Mouse (Mus musculus) layer of hippocampus, adult 2 months (tissue): ENCODE measurements around the gene Tead1. TPM values are rescaled to one million over a fixed set of nuclear protein-coding genes. Genes with fewer than 3 reads are reported as not detected.

Experiments used
- DNase-seq, 2 experiments: peaks; one replicate each; pipeline ENCODE4 v3.0.0; 2022; ENCODE audit warnings: low spot score in 2 of 2
- H3K27ac ChIP-seq: fragments of 200-600 bp; 2 replicates; pipeline ENCODE4 v1.8.1; 2022
- H3K4me3 ChIP-seq: fragments of 200-600 bp; 2 replicates; pipeline ENCODE4 v1.8.1; 2022; ENCODE audit warnings: mild to moderate bottlenecking
- CTCF ChIP-seq: fragments of 200-600 bp; conservative IDR thresholded peaks from 2 replicates; pipeline ENCODE4 v1.8.1; 2022; ENCODE audit warnings: antibody characterized with exemption, mild to moderate bottlenecking, moderate library complexity
- total RNA-seq, 2 experiments: library from RNA; stranded (reverse); gene quantifications; 2 replicates each; pipeline ENCODE4 v1.2.3; 2021

Gene Tead1
- total RNA-seq, 2 experiments from 2014 or later = 23.9 to 29.0 TPM

GRCm38 (mm10) chr7:112797526-112798321, 118.6 kb downstream of the Tead1 start:
- Histone ChIP-seq H3K27ac (no peak overlapping the region), H3K4me3 (no peak overlapping the region)
- DNase-seq = no peak
- no peak for TF ChIP-seq CTCF

GRCm38 (mm10) chr7:112801706-112802105, 122.6 kb downstream of the Tead1 start:
- Histone ChIP-seq H3K27ac (no peak overlapping the region), H3K4me3 (no peak overlapping the region)
- no peak for TF ChIP-seq CTCF
- DNase-seq = no peak

- no peak for TF ChIP-seq CTCF
- H3K4me3 ChIP-seq = peak overlapping the region; percentile 14; the same call in 1 of the 2 replicates
- DNase-seq = no peak
- peak overlapping the region; percentile 72 for H3K27ac ChIP-seq
Measured at GRCm38 (mm10) chr7:112806718-112807400, 127.7 kb downstream of the Tead1 start.

GRCm38 (mm10) chr7:112807401-112807751, 128.3 kb downstream of the Tead1 start:
- H3K4me3 ChIP-seq = peak overlapping the region; percentile 14; the same call in 1 of the 2 replicates
- no peak for TF ChIP-seq CTCF
- DNase-seq = no peak
- H3K27ac ChIP-seq = peak overlapping the region; percentile 72

- no peak for DNase-seq
- no peak for TF ChIP-seq CTCF
- no peak overlapping the region for H3K27ac ChIP-seq
- H3K4me3 ChIP-seq = no peak overlapping the region
Measured at GRCm38 (mm10) chr7:112810752-112811151, 131.6 kb downstream of the Tead1 start.

- H3K27ac ChIP-seq = no peak overlapping the region
- DNase-seq = no peak
- TF ChIP-seq CTCF = no peak
- no peak overlapping the region for H3K4me3 ChIP-seq
Measured at GRCm38 (mm10) chr7:112812037-112812775, 133.1 kb downstream of the Tead1 start.

GRCm38 (mm10) chr7:112813163-112813562, 134.0 kb downstream of the Tead1 start:
- Histone ChIP-seq H3K27ac (no peak overlapping the region), H3K4me3 (no peak overlapping the region)
- no peak for DNase-seq
- peak; percentile 65 for TF ChIP-seq CTCF

- DNase-seq = no peak
- Histone ChIP-seq H3K4me3 (no peak overlapping the region), H3K27ac (no peak overlapping the region)
- TF ChIP-seq CTCF = no peak
Measured at GRCm38 (mm10) chr7:112813731-112814306, 134.7 kb downstream of the Tead1 start.

GRCm38 (mm10) chr7:112816016-112816415, 136.9 kb downstream of the Tead1 start:
- TF ChIP-seq CTCF = no peak
- Histone ChIP-seq H3K4me3 (no peak overlapping the region), H3K27ac (no peak overlapping the region)
- no peak for DNase-seq

GRCm38 (mm10) chr7:112819833-112820232, 140.7 kb downstream of the Tead1 start:
- Histone ChIP-seq H3K27ac (no peak overlapping the region), H3K4me3 (no peak overlapping the region)
- TF ChIP-seq CTCF = no peak
- no peak for DNase-seq

GRCm38 (mm10) chr7:112822879-112823278, 143.8 kb downstream of the Tead1 start:
- Histone ChIP-seq H3K4me3 (no peak overlapping the region), H3K27ac (peak overlapping the region; percentile 67)
- DNase-seq = no peak
- peak; percentile 24; the same call in 1 of the 2 replicates for TF ChIP-seq CTCF

- peak in 1 of 2 experiments; percentile 38 for DNase-seq
- H3K4me3 ChIP-seq = peak overlapping the region; percentile 23; the same call in 1 of the 2 replicates
- peak overlapping the region; percentile 64; the same call in 1 of the 2 replicates for H3K27ac ChIP-seq
- TF ChIP-seq CTCF = no peak
Measured at GRCm38 (mm10) chr7:112823621-112824020, 144.5 kb downstream of the Tead1 start.
